In the genomic region with DNA sequence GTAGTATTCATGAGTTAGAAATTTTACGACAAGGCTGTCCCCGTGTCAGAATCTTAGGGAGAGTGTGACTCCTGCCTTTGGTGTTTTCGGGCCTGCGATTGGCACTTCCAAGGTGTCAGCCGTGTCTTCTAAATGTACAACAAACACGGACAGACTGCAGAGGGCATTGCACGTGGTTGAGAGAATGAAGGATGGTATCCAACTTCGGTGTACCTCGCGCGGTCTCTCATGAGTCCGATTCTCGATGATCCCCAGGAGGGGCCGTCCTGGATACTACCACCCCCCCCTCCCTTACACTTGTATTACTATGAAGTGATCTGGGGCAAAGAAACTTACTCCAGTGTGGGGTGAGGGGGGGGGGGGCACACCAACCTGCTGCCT, we compare ENCODE assay signal across 8 mouse cellular contexts. TPM values are rescaled to one million over a fixed set of nuclear protein-coding genes. Genes with fewer than 3 reads are reported as not detected.
DNase-seq lines count a peak whose midpoint lies in the region; ATAC-seq and TF ChIP-seq lines count a peak whose summit lies in the region.

No protein-coding gene starts in this region.

- peaks cover 12% of the 10 kb centered on the region; the same call in 1 of the 2 replicates for H3K4me1 ChIP-seq in hindbrain, embryonic 14.5 days (replicated peaks; ENCODE audit: control insufficient read depth, insufficient read depth, low read length)
- H3K4me1 ChIP-seq in liver, embryonic 16.5 days (ENCODE audit: control insufficient read depth, low read depth, low read length), result peaks cover 39% of the 10 kb centered on the region

- no peaks in the 10 kb centered on the region for H3K9me3 ChIP-seq in hindbrain, embryonic 14.5 days (ENCODE audit: control insufficient read depth, low read length)
- no peaks in the 10 kb centered on the region for H3K9me3 ChIP-seq in liver, embryonic 16.5 days (replicated peaks; ENCODE audit: control insufficient read depth, low read length)

- H3K9ac ChIP-seq in hindbrain, embryonic 14.5 days, result peak overlapping the region; percentile 77
- H3K9ac ChIP-seq in liver, embryonic 16.5 days (ENCODE audit: low read depth, low read length), result peak overlapping the region; percentile 95

- H3K79me2 ChIP-seq in C2C12 (ENCODE audit: control insufficient read depth, insufficient read depth), result peaks cover 56% of the 10 kb centered on the region

- peak overlapping the region; percentile 71 for H3ac ChIP-seq in C2C12 (ENCODE audit: control insufficient read depth, insufficient read length, low read depth)

- TF ChIP-seq CTCF in C2C12 (IDR thresholded peaks at IDR 0.05; ENCODE audit: control insufficient read depth, insufficient read depth, insufficient read length), result no peak

- H3K27me3 ChIP-seq in C2C12 (ENCODE audit: control insufficient read depth, insufficient read depth, insufficient read length), result no peaks in the 10 kb centered on the region
- peaks cover 4% of the 10 kb centered on the region; the same call in 1 of the 2 replicates for H3K27me3 ChIP-seq in hindbrain, embryonic 14.5 days (ENCODE audit: control insufficient read depth, insufficient read depth, low read length)
- no peaks in the 10 kb centered on the region for H3K27me3 ChIP-seq in liver, embryonic 16.5 days (ENCODE audit: control insufficient read depth, insufficient read depth, low read depth, low read length)

- H3K4me2 ChIP-seq in hindbrain, embryonic 14.5 days (replicated peaks), result peak overlapping the region; percentile 98
- peak overlapping the region; percentile 96 for H3K4me2 ChIP-seq in liver, embryonic 16.5 days (ENCODE audit: low read depth, low read length)

- H3K36me3 ChIP-seq in C2C12 (ENCODE audit: control insufficient read depth, insufficient read depth), result peaks cover 43% of the 10 kb centered on the region
- peaks cover 16% of the 10 kb centered on the region for H3K36me3 ChIP-seq in hindbrain, embryonic 14.5 days (replicated peaks; ENCODE audit: control insufficient read depth, insufficient read depth)
- no peaks in the 10 kb centered on the region for H3K36me3 ChIP-seq in liver, embryonic 16.5 days (ENCODE audit: control insufficient read depth, insufficient read depth)

- peak; percentile 51 for ATAC-seq in hindbrain, embryonic 14.5 days (ENCODE audit: low FRiP score)
- ATAC-seq in liver, embryonic 16.5 days (ENCODE audit: low read depth), result no peak

- 6% methylated on average over 14 of the region's 14 CpGs for WGBS in hindbrain, embryonic 14.5 days
- WGBS in liver, embryonic 16.5 days (ENCODE audit: insufficient replicate concordance), result under 1% methylated on average over 14 of the region's 14 CpGs

- DNase-seq in cerebellum, adult 8-10 months, result peak; percentile 25
- no peak for DNase-seq in cerebellum, adult 11-12 months
- peak; percentile 46 for DNase-seq in embryo, embryonic 11 days
- no peak for DNase-seq in hindbrain, embryonic 14.5 days (ENCODE audit: low spot score)
- DNase-seq in thymus, postnatal 4 days, result peak; percentile 34
- no peak for DNase-seq in gastrocnemius, postnatal 4 days (ENCODE audit: low spot score in 2 of 2)

- peak overlapping the region; percentile 68 for H3K4me3 ChIP-seq in C2C12 (ENCODE audit: insufficient read depth, poor library complexity, severe bottlenecking)
- H3K4me3 ChIP-seq in hindbrain, embryonic 14.5 days (replicated peaks; ENCODE audit: low read length), result peak overlapping the region; percentile 73
- peak overlapping the region; percentile 93 for H3K4me3 ChIP-seq in liver, embryonic 16.5 days (ENCODE audit: low read depth, low read length)

- peaks cover 40% of the 10 kb centered on the region for H3K79me3 ChIP-seq in C2C12 (ENCODE audit: low read depth)

- H3K27ac ChIP-seq in hindbrain, embryonic 14.5 days, result no peak overlapping the region
- H3K27ac ChIP-seq in liver, embryonic 16.5 days (ENCODE audit: low read length), result peak overlapping the region; percentile 85

TF ChIP-seq in C2C12, 6 proteins besides CTCF, POLR2A, EP300 and RAD21:
- TF ChIP-seq USF1 (IDR thresholded peaks at IDR 0.05; ENCODE audit: low read depth) (no peak), FOSL1 (IDR thresholded peaks at IDR 0.05; ENCODE audit: insufficient read depth, low read length, poor library complexity, severe bottlenecking) (no peak), MYOG (IDR thresholded peaks at IDR 0.05; ENCODE audit: control insufficient read depth, extremely low read depth, insufficient read length) (no peak), MAX (IDR thresholded peaks at IDR 0.05) (peak; percentile 87), CEBPB (IDR thresholded peaks at IDR 0.05; ENCODE audit: low read depth) (no peak), MYOD1 (IDR thresholded peaks at IDR 0.05; ENCODE audit: control insufficient read depth, insufficient read length, low read depth) (no peak)

RNA-seq across cellular contexts. Expression of gene Bag2, which starts 0.6 kb away (rescaled TPM):
- polyA plus RNA-seq in C2C12 (2012; fragmentation: generic; extraction: Trizol), result 52.0 TPM
- 22.6 and 25.5 TPM in 2 replicates for polyA plus RNA-seq in hindbrain, embryonic 14.5 days (2014; fragmentation: Nextera tagmentation; extraction: Ambion mirVana)
- 43.6 and 43.8 TPM in 2 replicates for polyA plus RNA-seq in liver, embryonic 16.5 days (2015; fragmentation: Nextera tagmentation; extraction: Ambion mirVana)
- 10 to 100 TPM; 40.1 to 51.1 TPM for total RNA-seq in gastrocnemius, postnatal 4 days (2021)

RNA-seq across cellular contexts. Expression of gene Rab23, which starts 37.3 kb away (rescaled TPM):
- polyA plus RNA-seq in C2C12 (2012; fragmentation: generic; extraction: Trizol), result 13.5 TPM
- 27.9 and 28.8 TPM in 2 replicates for polyA plus RNA-seq in hindbrain, embryonic 14.5 days (2014; fragmentation: Nextera tagmentation; extraction: Ambion mirVana)
- polyA plus RNA-seq in liver, embryonic 16.5 days (2015; fragmentation: Nextera tagmentation; extraction: Ambion mirVana), result 4.3 TPM in 2 replicates
- 10 to 100 TPM; 18.4 to 19.7 TPM for total RNA-seq in gastrocnemius, postnatal 4 days (2021)

RNA-seq across cellular contexts. Expression of gene Zfp451, which starts 57.4 kb away (rescaled TPM):
- 5.3 TPM for polyA plus RNA-seq in C2C12 (2012; fragmentation: generic; extraction: Trizol)
- polyA plus RNA-seq in hindbrain, embryonic 14.5 days (2014; fragmentation: Nextera tagmentation; extraction: Ambion mirVana), result 58.5 and 64.9 TPM in 2 replicates
- polyA plus RNA-seq in liver, embryonic 16.5 days (2015; fragmentation: Nextera tagmentation; extraction: Ambion mirVana), result 5.4 and 5.7 TPM in 2 replicates
- 10 to 100 TPM; 31.7 to 33.2 TPM for total RNA-seq in gastrocnemius, postnatal 4 days (2021)

Comparison
In these comparisons a context has a peak if more than half of its experiments do, and no peak if none do; other contexts are left out.
1. DNase-seq: peak in cerebellum, adult 8-10 months (single experiment), embryo, embryonic 11 days (single experiment) and thymus, postnatal 4 days (single experiment); none in cerebellum, adult 11-12 months (single experiment), hindbrain, embryonic 14.5 days (single experiment) and gastrocnemius, postnatal 4 days (0 of 2).
2. Peak in every context shown above with its lines, with median percentiles within 50 percentile points of each other: H3K4me3 ChIP-seq.